Mouse (Mus musculus) intestine, embryonic 15.5 days (tissue): ENCODE measurements around the gene Fut11. TPM values are rescaled to one million over a fixed set of nuclear protein-coding genes. Genes with fewer than 3 reads are reported as not detected.

Experiments
- ATAC-seq: fragments of 200-750 bp; cut with Nextera tagmentation; 2 replicates; pipeline ENCODE4 v1.8.0; 2017; ENCODE audit warnings: moderate TSS enrichment, moderate library complexity
- H3K27ac ChIP-seq: fragments of 300-500 bp; sonication (generic); 2 replicates; pipeline ENCODE4 v1.5.1; 2015; ENCODE audit warnings: mild to moderate bottlenecking, inconsistent platforms
- H3K27me3 ChIP-seq: fragments of 300-500 bp; sonication (generic); replicated peaks from 2 replicates; pipeline ENCODE4 v1.6.1; 2015; ENCODE audit warnings: inconsistent platforms
- H3K36me3 ChIP-seq: fragments of 300-500 bp; sonication (generic); 2 replicates; pipeline ENCODE4 v1.6.1; 2015; ENCODE audit warnings: inconsistent platforms
- H3K4me1 ChIP-seq: fragments of 300-500 bp; sonication (generic); replicated peaks from 2 replicates; pipeline ENCODE4 v1.6.1; 2015; ENCODE audit warnings: inconsistent platforms
- H3K4me2 ChIP-seq: fragments of 300-500 bp; sonication (generic); replicated peaks from 2 replicates; pipeline ENCODE4 v1.6.1; 2015; ENCODE audit warnings: mild to moderate bottlenecking, inconsistent platforms
- H3K4me3 ChIP-seq: fragments of 300-500 bp; sonication (generic); replicated peaks from 2 replicates; pipeline ENCODE4 v1.5.1; 2015; ENCODE audit warnings: inconsistent platforms
- H3K9ac ChIP-seq: fragments of 300-500 bp; sonication (generic); 2 replicates; pipeline ENCODE4 v1.6.1; 2015; ENCODE audit warnings: inconsistent platforms
- H3K9me3 ChIP-seq: fragments of 300-500 bp; sonication (generic); 2 replicates; pipeline ENCODE4 v1.6.1; 2016; ENCODE audit warnings: inconsistent platforms
- WGBS: fragments of 180-500 bp; shearing (Covaris S2); methylation state at CpG from one replicate; pipeline ENCODE4 v1.1.7; 2015; 5-methylcytosine and 5-hydroxymethylcytosine counted together
- polyA plus RNA-seq: library from polyadenylated mRNA; unstranded; fragments of >200 nt; fragmentation: Nextera tagmentation; extraction: Ambion mirVana; gene quantifications from 2 replicates; pipeline ENCODE4 v1.2.1, GENCODE M21; 2015

The Fut11 gene
- polyA plus RNA-seq, 1 experiment from 2014 or later, result 22.8 TPM

GRCm38 (mm10) chr14:20660827-20661660 lies 33.7 kb upstream of the Fut11 start:
- Histone ChIP-seq H3K4me2 (peak overlapping the region; percentile 95), H3K9ac (peak overlapping the region; percentile 78), H3K4me3 (peak overlapping the region; percentile 67), H3K36me3 (no peaks in the 10 kb centered on the region), H3K4me1 (peaks cover 17% of the 10 kb centered on the region; the same call in 1 of the 2 replicates), H3K27me3 (no peaks in the 10 kb centered on the region), H3K27ac (peak overlapping the region; percentile 89), H3K9me3 (no peaks in the 10 kb centered on the region)
- 2% methylated on average over 52 of the region's 52 CpGs for WGBS
- peak; percentile 95 for ATAC-seq

- peak overlapping the region; percentile 95 for H3K4me2 ChIP-seq
- WGBS, result 16% methylated on average over 19 of the region's 19 CpGs
- H3K4me1 ChIP-seq, result peaks cover 17% of the 10 kb centered on the region; the same call in 1 of the 2 replicates
- H3K27ac ChIP-seq, result peak overlapping the region; percentile 89
- no peaks in the 10 kb centered on the region for H3K36me3 ChIP-seq
- ATAC-seq, result peak; percentile 36
- no peaks in the 10 kb centered on the region for H3K27me3 ChIP-seq
- H3K9me3 ChIP-seq, result no peaks in the 10 kb centered on the region
- peak overlapping the region; percentile 67 for H3K4me3 ChIP-seq
- H3K9ac ChIP-seq, result peak overlapping the region; percentile 78
Measured at GRCm38 (mm10) chr14:20661661-20662331, 33.0 kb upstream of the Fut11 start.

- H3K4me2 ChIP-seq, result peak overlapping the region; percentile 95; the same call in 1 of the 2 replicates
- peaks cover 17% of the 10 kb centered on the region; the same call in 1 of the 2 replicates for H3K4me1 ChIP-seq
- 96% methylated on average over 3 of the region's 3 CpGs for WGBS
- no peaks in the 10 kb centered on the region for H3K9me3 ChIP-seq
- no peaks in the 10 kb centered on the region for H3K36me3 ChIP-seq
- H3K4me3 ChIP-seq, result no peak overlapping the region
- H3K9ac ChIP-seq, result no peak overlapping the region
- H3K27ac ChIP-seq, result no peak overlapping the region
- ATAC-seq, result no peak
- H3K27me3 ChIP-seq, result no peaks in the 10 kb centered on the region
Measured at GRCm38 (mm10) chr14:20662740-20663139, 32.0 kb upstream of the Fut11 start.

- no peak for ATAC-seq
- H3K9me3 ChIP-seq, result no peaks in the 10 kb centered on the region
- WGBS, result 63% methylated on average over 2 of the region's 2 CpGs
- H3K9ac ChIP-seq, result no peak overlapping the region
- H3K36me3 ChIP-seq, result no peaks in the 10 kb centered on the region
- no peak overlapping the region for H3K4me3 ChIP-seq
- no peak overlapping the region for H3K27ac ChIP-seq
- H3K4me2 ChIP-seq, result no peak overlapping the region
- H3K4me1 ChIP-seq, result peaks cover 19% of the 10 kb centered on the region; the same call in 1 of the 2 replicates
- H3K27me3 ChIP-seq, result no peaks in the 10 kb centered on the region
Measured at GRCm38 (mm10) chr14:20663601-20664000, 31.2 kb upstream of the Fut11 start.

GRCm38 (mm10) chr14:20664436-20664835 lies 30.3 kb upstream of the Fut11 start:
- Histone ChIP-seq H3K27ac (no peak overlapping the region), H3K36me3 (no peaks in the 10 kb centered on the region), H3K4me3 (no peak overlapping the region), H3K9me3 (no peaks in the 10 kb centered on the region), H3K4me2 (no peak overlapping the region), H3K4me1 (peaks cover 19% of the 10 kb centered on the region; the same call in 1 of the 2 replicates), H3K9ac (no peak overlapping the region), H3K27me3 (no peaks in the 10 kb centered on the region)
- 58% methylated on average over 3 of the region's 3 CpGs for WGBS
- no peak for ATAC-seq

- ATAC-seq, result no peak
- WGBS, result 62% methylated on average over 1 of the region's 1 CpGs
- Histone ChIP-seq H3K36me3 (no peaks in the 10 kb centered on the region), H3K9me3 (no peaks in the 10 kb centered on the region), H3K9ac (no peak overlapping the region), H3K4me3 (no peak overlapping the region), H3K4me1 (peaks cover 3% of the 10 kb centered on the region; the same call in 1 of the 2 replicates), H3K27me3 (no peaks in the 10 kb centered on the region), H3K27ac (no peak overlapping the region), H3K4me2 (no peak overlapping the region)
Measured at GRCm38 (mm10) chr14:20667469-20667868, 27.3 kb upstream of the Fut11 start.

GRCm38 (mm10) chr14:20668154-20668810 lies 26.5 kb upstream of the Fut11 start, which contains the start of gene Synpo2l:
Synpo2l (minus strand) TSS chr14:20668354.
- Histone ChIP-seq H3K4me2 (no peak within 1 kb of the TSS), H3K36me3 (no peaks in the 10 kb centered on the region), H3K27me3 (no peaks in the 10 kb centered on the region), H3K4me1 (0 out of 2 replicates have a peak, but pooled peaks cover 2% of the 10 kb centered on the region), H3K9me3 (no peaks in the 10 kb centered on the region), H3K9ac (no peak within 1 kb of the TSS), H3K4me3 (no peak within 1 kb of the TSS), H3K27ac (no peak within 1 kb of the TSS)
- peak; percentile 48 for ATAC-seq
- 75% methylated on average over 8 of the region's 8 CpGs for WGBS

GRCm38 (mm10) chr14:20672990-20673389 lies 21.8 kb upstream of the Fut11 start:
- Histone ChIP-seq H3K36me3 (peaks cover 10% of the 10 kb centered on the region), H3K27ac (no peak overlapping the region), H3K27me3 (no peaks in the 10 kb centered on the region), H3K9ac (no peak overlapping the region), H3K4me1 (0 out of 2 replicates have a peak, but pooled peaks cover 10% of the 10 kb centered on the region), H3K9me3 (no peaks in the 10 kb centered on the region), H3K4me2 (no peak overlapping the region), H3K4me3 (no peak overlapping the region)
- WGBS, result 89% methylated on average over 2 of the region's 2 CpGs
- ATAC-seq, result no peak

GRCm38 (mm10) chr14:20673735-20674063 lies 21.1 kb upstream of the Fut11 start:
- H3K27me3 ChIP-seq, result no peaks in the 10 kb centered on the region
- H3K9ac ChIP-seq, result no peak overlapping the region
- 0 out of 2 replicates have a peak, but pooled peaks cover 8% of the 10 kb centered on the region for H3K4me1 ChIP-seq
- H3K27ac ChIP-seq, result peak overlapping the region; percentile 97
- no peaks in the 10 kb centered on the region for H3K9me3 ChIP-seq
- H3K4me2 ChIP-seq, result peak overlapping the region; percentile 60
- ATAC-seq, result peak; percentile 83
- WGBS, result 9% methylated on average over 13 of the region's 13 CpGs
- peak overlapping the region; percentile 80 for H3K4me3 ChIP-seq
- peaks cover 12% of the 10 kb centered on the region for H3K36me3 ChIP-seq

- Histone ChIP-seq H3K27me3 (no peaks in the 10 kb centered on the region), H3K27ac (peak within 1 kb of the TSS; percentile 97), H3K4me3 (peak within 1 kb of the TSS; percentile 80), H3K4me2 (peak within 1 kb of the TSS; percentile 73), H3K4me1 (0 out of 2 replicates have a peak, but pooled peaks cover 8% of the 10 kb centered on the region), H3K36me3 (peaks cover 17% of the 10 kb centered on the region), H3K9ac (peak within 1 kb of the TSS; percentile 82), H3K9me3 (no peaks in the 10 kb centered on the region)
- ATAC-seq, result peak; percentile 97
- under 1% methylated on average over 43 of the region's 43 CpGs for WGBS
Measured at GRCm38 (mm10) chr14:20674064-20674833, 20.5 kb upstream of the Fut11 start, which contains the start of gene Sec24c. Sec24c (plus strand) TSS chr14:20674308.

GRCm38 (mm10) chr14:20677906-20678305 lies 16.9 kb upstream of the Fut11 start:
- H3K36me3 ChIP-seq, result peaks cover 41% of the 10 kb centered on the region
- no peak overlapping the region for H3K27ac ChIP-seq
- H3K9ac ChIP-seq, result no peak overlapping the region
- H3K9me3 ChIP-seq, result no peaks in the 10 kb centered on the region
- no peaks in the 10 kb centered on the region for H3K27me3 ChIP-seq
- 0 out of 2 replicates have a peak, but pooled peaks cover 8% of the 10 kb centered on the region for H3K4me1 ChIP-seq
- H3K4me2 ChIP-seq, result no peak overlapping the region
- no peak overlapping the region for H3K4me3 ChIP-seq
- WGBS, result 93% methylated on average over 4 of the region's 4 CpGs
- ATAC-seq, result no peak
